Mouse (Mus musculus): ENCODE results near the gene Sprr2d. TPM values are rescaled to one million over a fixed set of nuclear protein-coding genes. Genes with fewer than 3 reads are reported as not detected.

Gene Sprr2d
- total RNA-seq (2021): not detected
- long read RNA-seq, experiment 1: 0 reads
- long read RNA-seq, experiment 2: 0 reads

- no peak for DNase-seq
These were observed at the start of gene Sprr2d for GRCm38 (mm10) chr3:92338840-92339239. Gene Sprr2d, plus strand, starts transcription at chr3:92339140.

GRCm38 (mm10) chr3:92307406-92307805, 31.5 kb upstream of the Sprr2d start:
- DNase-seq: no peak

GRCm38 (mm10) chr3:92316320-92316719, 22.6 kb upstream of the Sprr2d start, which contains the start of gene Sprr2b:
Gene Sprr2b, plus strand, starts transcription at chr3:92316620.
- no peak for DNase-seq

GRCm38 (mm10) chr3:92317384-92317783, 21.6 kb upstream of the Sprr2d start:
- no peak for DNase-seq

- DNase-seq: no peak
These were observed 2.7 kb upstream of the Sprr2d start for GRCm38 (mm10) chr3:92336278-92336677.

- no peak for DNase-seq
These were observed 12.9 kb downstream of the Sprr2d start, which contains the start of gene Sprr2e for GRCm38 (mm10) chr3:92351843-92352242. Gene Sprr2e, plus strand, starts transcription at chr3:92352143.

- no peak for DNase-seq
These were observed 22.7 kb downstream of the Sprr2d start for GRCm38 (mm10) chr3:92361619-92362018.

GRCm38 (mm10) chr3:92364887-92365286, 25.9 kb downstream of the Sprr2d start, which contains the start of gene Sprr2f:
Gene Sprr2f, plus strand, starts transcription at chr3:92365187.
- no peak for DNase-seq

GRCm38 (mm10) chr3:92373613-92374012, 34.7 kb downstream of the Sprr2d start:
- no peak for DNase-seq

GRCm38 (mm10) chr3:92385385-92385784, 46.4 kb downstream of the Sprr2d start, which contains the start of gene Sprr2h:
Gene Sprr2h, plus strand, starts transcription at chr3:92385685.
- DNase-seq: no peak

Other genes with a start within 250 kb of the Sprr2d start
- not detected for gene Prr9, start 215.2 kb upstream of the Sprr2d start, total RNA-seq (2021)
- not detected for gene Lelp1, start 196.4 kb upstream of the Sprr2d start, total RNA-seq (2021)
- gene Sprr2a1, start 123.3 kb upstream of the Sprr2d start, total RNA-seq (2021): not detected
- not detected for gene Sprr2a2, start 123.2 kb upstream of the Sprr2d start, total RNA-seq (2021)
- not detected for gene Sprr2a3, start 53.7 kb upstream of the Sprr2d start, total RNA-seq (2021)
- not detected for gene Sprr2b, start 22.5 kb upstream of the Sprr2d start, total RNA-seq (2021)
- not detected for gene Sprr2e, start 13.0 kb downstream of the Sprr2d start, total RNA-seq (2021)
- not detected for gene Sprr2f, start 26.0 kb downstream of the Sprr2d start, total RNA-seq (2021)
- not detected for gene Sprr2h, start 46.5 kb downstream of the Sprr2d start, total RNA-seq (2021)
- not detected for gene Sprr2i, start 68.9 kb downstream of the Sprr2d start, total RNA-seq (2021)
- not detected for gene Sprr2j-ps, start 78.9 kb downstream of the Sprr2d start, total RNA-seq (2021)
- 1 to 10 TPM; 6.5 to 6.6 TPM for gene Gm9774, start 90.3 kb downstream of the Sprr2d start, total RNA-seq (2021)
- gene Sprr2k, start 93.4 kb downstream of the Sprr2d start, total RNA-seq (2021): not detected
- gene Sprr1b, start 99.6 kb downstream of the Sprr2d start, total RNA-seq (2021): not detected
- not detected for gene Sprr3, start 119.6 kb downstream of the Sprr2d start, total RNA-seq (2021)
- gene Sprr1a, start 146.8 kb downstream of the Sprr2d start, total RNA-seq (2021): not detected
- gene Sprr4, start 161.4 kb downstream of the Sprr2d start, total RNA-seq (2021): not detected
- not detected for gene 2310046K23Rik, start 195.4 kb downstream of the Sprr2d start, total RNA-seq (2021)
- not detected for gene Ivl, start 234.6 kb downstream of the Sprr2d start, total RNA-seq (2021)
- not detected for gene Smcp, start 249.9 kb downstream of the Sprr2d start, total RNA-seq (2021)

All from adrenal gland, postnatal 36 days (tissue).